Mouse (Mus musculus) C2C12 (cell line): ENCODE measurements around the gene Znrd1.

Experiments used
- CEBPB ChIP-seq: IDR thresholded peaks from one replicate; pipeline ENCODE4 v1.6.1; 2011; ENCODE audit warnings: low read depth, mild to moderate bottlenecking, control low read depth, moderate library complexity
- CTCF ChIP-seq: IDR thresholded peaks from one replicate; pipeline ENCODE4 v1.5.1; 2011; ENCODE audit not compliant: control insufficient read depth, insufficient read depth, insufficient read length
- FOSL1 ChIP-seq: IDR thresholded peaks from one replicate; pipeline ENCODE4 v1.8.0; 2011; ENCODE audit warnings: mild to moderate bottlenecking, low read length; ENCODE audit not compliant: poor library complexity, insufficient read depth, severe bottlenecking
- MAX ChIP-seq: IDR thresholded peaks from one replicate; pipeline ENCODE4 v1.6.1; 2011; ENCODE audit warnings: mild to moderate bottlenecking, control low read depth
- MYOD1 ChIP-seq: IDR thresholded peaks from one replicate; pipeline ENCODE4 v1.6.1; 2011; ENCODE audit warnings: low read depth; ENCODE audit not compliant: control insufficient read depth, insufficient read length
- MYOG ChIP-seq: IDR thresholded peaks from one replicate; pipeline ENCODE4 v1.6.1; 2011; ENCODE audit not compliant: control insufficient read depth, insufficient read length; ENCODE audit errors: extremely low read depth
- USF1 ChIP-seq: IDR thresholded peaks from one replicate; pipeline ENCODE4 v1.6.1; 2011; ENCODE audit warnings: low read depth, mild to moderate bottlenecking, control low read depth, moderate library complexity

- TF ChIP-seq CTCF (no peak), MAX (no peak), MYOG (no peak), FOSL1 (no peak), MYOD1 (no peak), USF1 (no peak), CEBPB (no peak)
Observed at GRCm38 (mm10) chr17:36909802-36910201, 48.6 kb downstream of the Znrd1 start.
